Mouse (Mus musculus) hindbrain, embryonic 14.5 days (tissue): ENCODE data around the gene Ralgapa1. TPM values are rescaled to one million over a fixed set of nuclear protein-coding genes. Genes with fewer than 3 reads are reported as not detected.
"Not testable (repeated sequence)": the region's sequence is repeated elsewhere in the genome, so short reads cannot be mapped to it uniquely, and the experiment has no call there.

Source experiments
- ATAC-seq: fragments of 200-750 bp; cut with Nextera tagmentation; 2 replicates; pipeline ENCODE4 v1.8.0; 2017; ENCODE audit warnings: moderate number of reproducible peaks, mild to moderate bottlenecking, moderate TSS enrichment, moderate library complexity; ENCODE audit not compliant: low FRiP score
- DNase-seq: peaks from one replicate; pipeline ENCODE4 v3.0.0-alpha.2; 2015; ENCODE audit warnings: low spot score
- H3K27ac ChIP-seq: fragments of 300-500 bp; sonication (generic); 2 replicates; pipeline ENCODE4 v1.5.1; 2014; ENCODE audit warnings: mild to moderate bottlenecking, moderate library complexity
- H3K27me3 ChIP-seq: fragments of 300-500 bp; sonication (generic); 2 replicates; pipeline ENCODE4 v1.6.1; 2014; ENCODE audit warnings: mild to moderate bottlenecking, low read length, mixed read lengths; ENCODE audit not compliant: control insufficient read depth, insufficient read depth
- H3K36me3 ChIP-seq: fragments of 300-500 bp; sonication (generic); replicated peaks from 2 replicates; pipeline ENCODE4 v1.6.1; 2014; ENCODE audit not compliant: control insufficient read depth, insufficient read depth
- H3K4me1 ChIP-seq: fragments of 300-500 bp; sonication (generic); replicated peaks from 2 replicates; pipeline ENCODE4 v1.6.1; 2014; ENCODE audit warnings: antibody characterized with exemption, low read length, mixed read lengths; ENCODE audit not compliant: control insufficient read depth, insufficient read depth
- H3K4me2 ChIP-seq: fragments of 300-500 bp; sonication (generic); replicated peaks from 2 replicates; pipeline ENCODE4 v1.6.1; 2014; ENCODE audit warnings: mild to moderate bottlenecking, moderate library complexity
- H3K4me3 ChIP-seq: fragments of 300-500 bp; sonication (generic); replicated peaks from 2 replicates; pipeline ENCODE4 v1.5.1; 2014; ENCODE audit warnings: mild to moderate bottlenecking, low read length
- H3K9ac ChIP-seq: fragments of 300-500 bp; sonication (generic); 2 replicates; pipeline ENCODE4 v1.6.1; 2014
- H3K9me3 ChIP-seq: fragments of 300-500 bp; sonication (generic); 2 replicates; pipeline ENCODE4 v1.6.1; 2016; ENCODE audit warnings: low read length; ENCODE audit not compliant: control insufficient read depth
- WGBS: fragments of 180-500 bp; shearing (Covaris S2); extraction: QIAGEN DNeasy Blood & Tissue Kit; methylation state at CpG from one replicate; pipeline ENCODE4 v1.1.7; 2014; 5-methylcytosine and 5-hydroxymethylcytosine counted together
- polyA plus RNA-seq: library from polyadenylated mRNA; unstranded; fragments of >200 nt; fragmentation: Nextera tagmentation; extraction: Ambion mirVana; gene quantifications from 2 replicates; pipeline ENCODE4 v1.2.1, GENCODE M21; 2014

Ralgapa1 gene
- polyA plus RNA-seq, 1 experiment from 2014 or later = 36.1 TPM

GRCm38 (mm10) chr12:55777356-55777755 lies 43.6 kb downstream of the Ralgapa1 start:
- H3K4me3 ChIP-seq = no peak overlapping the region
- H3K27me3 ChIP-seq = no peaks in the 10 kb centered on the region
- DNase-seq (no peak), ATAC-seq (no peak)
- no peaks in the 10 kb centered on the region for H3K4me1 ChIP-seq
- H3K36me3 ChIP-seq = peaks cover 40% of the 10 kb centered on the region
- H3K9ac ChIP-seq = no peak overlapping the region
- no peaks in the 10 kb centered on the region for H3K9me3 ChIP-seq
- no peak overlapping the region for H3K27ac ChIP-seq
- H3K4me2 ChIP-seq = no peak overlapping the region

- no peaks in the 10 kb centered on the region for H3K4me1 ChIP-seq
- H3K9ac ChIP-seq = no peak overlapping the region
- H3K27me3 ChIP-seq = no peaks in the 10 kb centered on the region
- no peaks in the 10 kb centered on the region for H3K9me3 ChIP-seq
- H3K4me3 ChIP-seq = no peak overlapping the region
- H3K27ac ChIP-seq = no peak overlapping the region
- H3K36me3 ChIP-seq = peaks cover 35% of the 10 kb centered on the region
- DNase-seq (no peak), ATAC-seq (no peak)
- no peak overlapping the region for H3K4me2 ChIP-seq
- 92% methylated on average over 3 of the region's 3 CpGs for WGBS
Measured at GRCm38 (mm10) chr12:55774316-55774715, 46.7 kb downstream of the Ralgapa1 start.

GRCm38 (mm10) chr12:55720319-55720718 lies 100.6 kb downstream of the Ralgapa1 start:
- no peak overlapping the region for H3K4me2 ChIP-seq
- peaks cover 56% of the 10 kb centered on the region for H3K36me3 ChIP-seq
- H3K4me3 ChIP-seq = no peak overlapping the region
- no peak overlapping the region for H3K9ac ChIP-seq
- 61% methylated on average over 1 of the region's 1 CpGs for WGBS
- no peaks in the 10 kb centered on the region for H3K27me3 ChIP-seq
- DNase-seq (peak; percentile 76), ATAC-seq (no peak)
- H3K4me1 ChIP-seq = no peaks in the 10 kb centered on the region
- H3K9me3 ChIP-seq = no peaks in the 10 kb centered on the region
- H3K27ac ChIP-seq = no peak overlapping the region

GRCm38 (mm10) chr12:55705881-55706280 lies 115.1 kb downstream of the Ralgapa1 start:
- Histone ChIP-seq H3K9me3 (no peaks in the 10 kb centered on the region), H3K27ac (no peak overlapping the region), H3K4me3 (no peak overlapping the region), H3K36me3 (peaks cover 63% of the 10 kb centered on the region), H3K4me1 (no peaks in the 10 kb centered on the region), H3K27me3 (no peaks in the 10 kb centered on the region), H3K4me2 (no peak overlapping the region), H3K9ac (no peak overlapping the region)
- 98% methylated on average over 4 of the region's 4 CpGs for WGBS
- ATAC-seq = no peak
- DNase-seq = no peak

GRCm38 (mm10) chr12:55666699-55667098 lies 154.3 kb downstream of the Ralgapa1 start:
- no peaks in the 10 kb centered on the region for H3K27me3 ChIP-seq
- ATAC-seq (no peak), DNase-seq (no peak)
- no peak overlapping the region for H3K27ac ChIP-seq
- H3K4me2 ChIP-seq = no peak overlapping the region
- H3K9me3 ChIP-seq = no peaks in the 10 kb centered on the region
- WGBS = 92% methylated on average over 6 of the region's 6 CpGs
- peaks cover 32% of the 10 kb centered on the region for H3K36me3 ChIP-seq
- H3K4me1 ChIP-seq = no peaks in the 10 kb centered on the region
- no peak overlapping the region for H3K4me3 ChIP-seq
- H3K9ac ChIP-seq = no peak overlapping the region

- H3K4me2 ChIP-seq, H3K27me3 ChIP-seq, H3K9me3 ChIP-seq, H3K27ac ChIP-seq, H3K4me1 ChIP-seq, H3K9ac ChIP-seq, H3K4me3 ChIP-seq, ATAC-seq, DNase-seq: not testable (repeated sequence)
- peaks cover 44% of the 10 kb centered on the region for H3K36me3 ChIP-seq
Measured at GRCm38 (mm10) chr12:55663194-55663593, 157.8 kb downstream of the Ralgapa1 start.

GRCm38 (mm10) chr12:55648011-55648525 lies 172.9 kb downstream of the Ralgapa1 start:
- ATAC-seq (no peak), DNase-seq (no peak)
- Histone ChIP-seq H3K9ac (no peak overlapping the region), H3K4me1 (no peaks in the 10 kb centered on the region), H3K4me3 (no peak overlapping the region), H3K27me3 (no peaks in the 10 kb centered on the region), H3K4me2 (no peak overlapping the region), H3K36me3 (no peaks in the 10 kb centered on the region), H3K27ac (no peak overlapping the region), H3K9me3 (no peaks in the 10 kb centered on the region)
- WGBS = 93% methylated on average over 7 of the region's 7 CpGs

- DNase-seq = no peak
- no peak overlapping the region for H3K4me3 ChIP-seq
- no peak overlapping the region for H3K27ac ChIP-seq
- H3K4me1 ChIP-seq = 0 out of 2 replicates have a peak, but pooled peaks cover 3% of the 10 kb centered on the region
- no peaks in the 10 kb centered on the region for H3K9me3 ChIP-seq
- 25% methylated on average over 4 of the region's 4 CpGs for WGBS
- H3K36me3 ChIP-seq = no peaks in the 10 kb centered on the region
- no peak overlapping the region for H3K4me2 ChIP-seq
- no peak for ATAC-seq
- H3K9ac ChIP-seq = no peak overlapping the region
- H3K27me3 ChIP-seq = no peaks in the 10 kb centered on the region
Measured at GRCm38 (mm10) chr12:55626711-55627110, 194.3 kb downstream of the Ralgapa1 start.

- DNase-seq (no peak), ATAC-seq (no peak)
- no peak overlapping the region for H3K9ac ChIP-seq
- H3K36me3 ChIP-seq = no peaks in the 10 kb centered on the region
- H3K4me3 ChIP-seq = no peak overlapping the region
- H3K4me1 ChIP-seq = 0 out of 2 replicates have a peak, but pooled peaks cover 3% of the 10 kb centered on the region
- no peaks in the 10 kb centered on the region for H3K9me3 ChIP-seq
- H3K27ac ChIP-seq = no peak overlapping the region
- no peaks in the 10 kb centered on the region for H3K27me3 ChIP-seq
- 79% methylated on average over 5 of the region's 5 CpGs for WGBS
- H3K4me2 ChIP-seq = no peak overlapping the region
Measured at GRCm38 (mm10) chr12:55623254-55623653, 197.7 kb downstream of the Ralgapa1 start.
